Mouse (Mus musculus) lung, adult 18-20 months (tissue): Measurements from ENCODE around the gene Sipa1l1.
"Not testable (repeated sequence)": the region's sequence is repeated elsewhere in the genome, so short reads cannot be mapped to it uniquely, and the experiment has no call there.

Experiments
- DNase-seq, 2 experiments: peaks; one replicate each; pipeline ENCODE4 v3.0.0; 2022; ENCODE audit warnings: mixed read lengths in 2 of 2

Gene Sipa1l1

GRCm38 (mm10) chr12:82178636-82179035 lies 9.5 kb downstream of the Sipa1l1 start:
- no peak for DNase-seq

DNA sequence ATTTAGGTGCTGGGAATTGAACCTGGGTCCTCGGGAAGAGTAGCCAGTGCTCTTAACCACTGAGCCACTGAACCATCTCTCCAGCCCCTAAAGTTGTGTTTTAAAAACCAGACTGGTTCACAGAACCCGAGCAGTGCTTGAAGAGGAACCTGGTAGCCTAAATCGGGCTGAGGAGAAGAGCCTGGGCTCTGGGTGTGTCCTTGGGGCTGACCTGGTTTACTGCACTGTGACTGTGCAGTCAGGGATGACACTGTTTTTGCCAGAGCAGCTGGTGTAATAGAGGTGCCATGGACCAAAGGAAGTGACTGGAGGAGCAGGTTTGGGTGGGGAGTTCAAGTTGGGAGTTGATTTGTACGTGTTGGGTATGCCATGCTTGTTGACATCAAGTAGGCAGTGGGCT lies 10.5 kb downstream of the Sipa1l1 start:
- no peak for DNase-seq

- not testable (repeated sequence) for DNase-seq
These were observed 17.0 kb downstream of the Sipa1l1 start for GRCm38 (mm10) chr12:82186156-82186555.

DNA sequence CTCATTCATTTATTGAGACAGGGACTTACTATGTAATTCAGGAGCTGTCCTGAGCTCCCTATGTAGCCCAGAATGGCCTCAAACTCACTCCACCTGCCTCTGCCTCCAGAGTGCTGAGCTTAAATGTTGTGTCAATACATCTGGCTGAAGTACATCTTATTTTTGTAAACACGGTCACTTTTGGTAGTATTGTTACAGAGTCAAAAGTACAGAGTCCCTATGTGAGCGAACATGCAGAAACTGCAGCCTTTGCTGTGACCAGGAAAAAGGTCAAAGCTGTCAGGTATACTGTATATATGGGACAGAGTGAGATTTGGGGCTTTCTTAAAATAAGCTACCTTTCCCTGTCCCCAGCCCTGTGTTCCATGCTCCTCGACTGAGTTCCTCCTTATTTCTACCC lies 17.6 kb downstream of the Sipa1l1 start:
- no peak for DNase-seq

- peak; percentile 33 to 60 for DNase-seq
These were observed 18.2 kb downstream of the Sipa1l1 start for GRCm38 (mm10) chr12:82187178-82187839.

DNA sequence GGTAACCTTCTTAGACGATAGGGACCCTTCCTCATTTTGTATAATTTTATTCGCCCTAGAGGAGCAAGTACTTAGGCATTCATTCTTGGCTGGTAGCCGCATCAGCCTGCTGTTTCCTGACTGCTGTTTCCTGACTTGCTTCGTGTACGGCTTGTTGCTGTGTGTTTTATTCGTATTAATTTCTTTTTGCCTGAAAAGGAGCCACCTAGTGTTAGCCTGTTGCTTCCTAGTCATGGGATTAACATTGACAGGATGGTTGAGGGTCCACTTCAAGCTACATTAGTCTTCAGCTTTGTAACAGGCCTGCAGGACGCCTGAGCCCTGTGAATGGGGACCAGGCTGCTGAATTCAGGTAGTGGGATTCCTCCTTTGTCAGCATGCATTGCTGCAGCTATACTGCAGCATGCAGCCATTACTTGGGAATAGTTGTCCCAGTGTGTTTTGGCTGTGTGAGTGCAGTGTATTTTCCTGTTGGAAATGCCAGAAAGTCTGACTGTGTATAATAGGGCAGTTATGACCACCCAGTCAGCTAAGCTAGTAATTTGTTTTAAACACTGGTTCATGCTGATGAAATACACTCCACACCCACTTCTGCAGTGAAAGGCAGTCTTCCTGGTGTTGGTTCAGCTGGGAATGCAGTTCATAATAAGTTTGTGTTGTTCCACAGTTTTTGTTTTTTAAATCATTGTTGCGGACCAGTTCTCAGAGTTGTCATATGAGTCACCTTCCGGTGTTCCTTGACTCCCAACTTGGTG lies 19.4 kb downstream of the Sipa1l1 start:
- DNase-seq: peak in 1 of 2 experiments; percentile 21

DNA sequence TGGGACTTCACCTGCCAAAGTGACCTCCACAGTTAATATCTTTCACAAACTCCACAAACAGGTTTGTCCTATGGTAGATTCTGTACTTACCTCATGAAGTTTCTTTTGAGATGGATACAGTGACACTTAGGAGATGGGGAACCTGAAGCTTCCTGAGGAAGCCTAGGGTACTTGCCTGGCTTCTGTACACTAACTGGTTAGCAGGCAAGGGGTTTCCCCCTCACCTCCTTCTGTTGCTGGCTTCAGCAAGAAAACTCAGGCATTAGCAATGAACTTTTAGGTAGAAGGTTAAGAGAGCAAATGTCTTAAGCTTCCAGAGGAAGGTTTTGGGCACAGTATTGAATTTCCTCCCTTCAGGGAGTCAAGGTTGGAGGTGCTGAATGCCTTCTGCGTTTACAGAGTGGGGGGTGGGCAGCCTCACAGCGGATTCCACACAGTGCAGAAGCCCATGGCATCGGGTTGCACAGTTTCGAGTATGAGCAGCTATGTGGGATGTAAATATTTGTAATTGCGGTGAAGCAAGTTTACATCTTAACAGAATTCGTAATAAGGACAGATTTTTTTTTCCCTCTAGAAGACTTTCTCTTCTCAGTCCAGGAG lies 20.1 kb downstream of the Sipa1l1 start:
- DNase-seq: peak; percentile 33 to 51

DNA sequence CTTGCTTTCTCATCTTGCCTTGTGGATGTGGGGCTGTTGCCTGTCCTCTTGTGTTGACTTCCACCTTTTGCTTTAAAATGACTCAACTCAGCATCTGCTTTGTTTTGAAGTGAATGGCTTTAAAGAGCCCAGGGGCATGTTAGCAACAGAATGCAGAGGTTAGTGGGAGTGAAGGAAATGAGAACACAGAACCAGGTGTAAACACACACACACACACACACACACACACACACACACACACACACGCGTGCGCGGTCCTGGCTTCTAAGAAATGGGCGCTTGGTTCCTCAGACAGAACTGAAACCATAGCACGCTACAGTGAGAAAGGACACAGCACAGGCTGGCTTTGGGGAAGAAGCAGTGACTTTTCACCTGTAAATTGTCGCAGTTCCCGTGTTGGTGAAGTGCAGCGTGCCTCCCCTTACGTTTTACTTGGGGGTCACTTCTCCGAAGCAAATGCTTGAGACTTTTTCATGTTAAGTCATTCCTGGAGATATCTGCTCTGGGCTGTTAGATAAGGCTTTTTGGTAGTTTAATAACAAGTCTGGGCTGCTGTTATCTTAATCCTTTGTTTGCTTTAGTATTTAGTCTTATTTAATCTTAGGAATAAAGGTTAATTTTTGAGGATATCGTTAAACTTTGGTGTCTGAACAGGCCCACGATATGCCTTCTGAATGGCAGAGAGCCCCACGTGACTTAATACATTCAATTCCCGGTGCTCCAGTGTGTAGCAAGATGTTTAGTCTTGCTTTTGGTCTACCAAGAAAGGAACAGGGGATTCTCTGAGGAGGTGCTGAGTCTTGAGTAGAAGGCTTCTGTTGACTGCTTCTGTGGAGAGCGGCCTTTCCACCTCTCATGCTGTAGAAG lies 20.8 kb downstream of the Sipa1l1 start:
- DNase-seq: peak; percentile 28 to 34

DNA sequence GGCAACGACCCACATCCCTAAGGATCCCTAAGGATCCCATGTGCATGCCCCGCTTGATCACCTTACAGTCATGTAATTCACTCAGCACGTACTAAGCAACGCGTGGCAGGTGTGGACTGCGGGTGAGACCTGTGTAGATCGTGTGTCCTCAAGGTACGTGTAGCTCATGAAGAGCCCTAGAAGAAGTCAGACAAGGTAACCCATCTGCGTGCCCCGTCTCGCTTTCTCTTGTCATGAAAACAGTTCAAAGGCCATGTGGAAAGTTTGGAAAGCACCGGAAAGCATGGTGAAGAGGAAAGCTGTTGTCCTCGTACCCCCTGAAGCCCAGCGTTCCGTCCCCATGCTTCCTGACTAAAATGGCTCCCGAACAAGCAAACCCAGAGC lies 21.5 kb downstream of the Sipa1l1 start:
- no peak for DNase-seq

GRCm38 (mm10) chr12:82191686-82192085 lies 22.6 kb downstream of the Sipa1l1 start:
- DNase-seq: no peak

- peak; percentile 32 to 63 for DNase-seq
These were observed 23.5 kb downstream of the Sipa1l1 start for GRCm38 (mm10) chr12:82192641-82193054.

DNA sequence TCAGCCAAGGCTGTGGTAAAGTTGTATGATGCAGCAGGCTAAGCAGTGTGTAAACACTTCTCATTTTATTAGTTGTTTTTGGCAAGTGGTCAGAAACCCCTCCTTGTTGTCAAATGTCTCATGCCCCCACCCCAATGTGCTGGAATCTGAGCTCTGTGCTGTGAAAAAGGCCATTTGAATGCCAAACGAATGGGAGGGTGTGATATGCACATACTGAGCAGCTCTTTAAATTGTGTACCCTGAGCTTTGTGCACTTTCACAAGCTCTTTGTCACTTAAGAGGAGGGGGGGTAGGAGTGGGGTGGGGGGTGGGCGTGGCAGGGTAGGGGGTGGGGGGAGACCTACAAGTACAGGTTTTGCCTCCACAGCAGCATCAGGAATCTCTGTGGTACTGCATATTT lies 24.4 kb downstream of the Sipa1l1 start:
- DNase-seq: no peak

GRCm38 (mm10) chr12:82194919-82195318 lies 25.8 kb downstream of the Sipa1l1 start:
- DNase-seq: peak; percentile 33

DNA sequence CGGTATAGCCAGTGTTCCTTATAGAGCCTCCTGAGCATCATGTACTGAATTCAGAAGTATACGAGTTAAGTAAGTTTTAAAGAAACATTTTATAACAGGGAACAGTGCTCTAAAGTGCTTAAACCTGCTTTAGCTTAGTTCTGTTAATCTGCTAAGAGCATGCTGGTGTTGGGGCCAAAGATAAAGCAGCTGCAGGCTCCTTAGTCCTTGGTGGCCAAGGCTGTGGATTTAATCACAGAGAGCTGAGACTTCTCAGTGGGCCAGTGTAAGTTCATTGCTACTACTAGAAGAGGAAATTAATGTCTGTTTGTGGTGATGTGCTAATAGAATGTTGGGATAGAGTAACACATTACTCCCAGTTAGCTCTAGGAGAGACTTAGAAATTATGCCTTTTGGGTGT lies 27.1 kb downstream of the Sipa1l1 start:
- no peak for DNase-seq

DNA sequence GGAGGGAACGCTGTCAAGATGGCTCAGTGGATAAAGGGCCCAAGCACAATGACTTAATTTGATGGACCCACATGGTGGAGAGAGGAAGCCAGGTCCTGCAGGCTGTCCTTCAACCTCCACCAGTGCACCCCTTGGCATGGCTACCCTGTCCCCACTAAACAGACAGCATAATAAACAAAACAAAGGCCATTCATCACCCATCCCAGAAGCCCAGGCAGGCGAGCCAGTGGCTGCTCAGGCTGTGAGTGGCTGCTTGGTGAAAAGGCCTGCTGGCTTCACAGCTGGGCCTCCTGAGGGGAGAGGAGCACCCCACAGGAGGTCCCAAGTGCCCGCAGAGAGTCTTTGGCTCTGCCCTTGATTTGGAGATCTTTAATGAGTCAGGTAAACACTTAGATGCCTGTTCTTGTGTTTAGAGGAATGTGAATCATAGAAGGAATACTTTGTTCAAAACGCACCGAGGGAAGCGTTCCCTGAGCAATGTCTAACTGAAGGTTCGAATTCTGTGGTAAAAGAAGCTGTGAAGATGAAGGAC lies 27.6 kb downstream of the Sipa1l1 start:
- DNase-seq: peak; percentile 33 to 55

- peak in 1 of 2 experiments; percentile 43 for DNase-seq
These were observed 28.1 kb downstream of the Sipa1l1 start for GRCm38 (mm10) chr12:82197207-82197606.

DNA sequence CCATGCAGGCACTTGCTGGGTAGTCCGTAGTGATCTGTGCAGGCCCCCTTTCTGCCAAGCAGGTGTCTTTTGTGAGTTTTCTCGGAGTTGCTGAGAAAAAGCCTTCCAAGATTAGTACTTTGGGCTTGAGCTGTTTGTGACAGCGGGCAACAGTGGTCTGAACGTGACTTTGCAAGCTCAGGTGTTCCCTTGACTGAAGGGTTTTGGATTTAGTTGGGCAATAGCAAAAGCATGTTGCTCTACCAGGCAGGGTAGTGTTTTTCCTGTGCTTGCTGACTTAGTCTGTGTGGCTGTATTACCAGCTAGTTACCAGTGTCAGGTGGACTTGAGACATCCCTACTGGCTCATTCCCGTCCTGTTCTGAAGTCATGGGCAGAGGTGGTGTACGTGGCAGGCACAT lies 30.2 kb downstream of the Sipa1l1 start:
- peak in 1 of 2 experiments; percentile 44 for DNase-seq

DNA sequence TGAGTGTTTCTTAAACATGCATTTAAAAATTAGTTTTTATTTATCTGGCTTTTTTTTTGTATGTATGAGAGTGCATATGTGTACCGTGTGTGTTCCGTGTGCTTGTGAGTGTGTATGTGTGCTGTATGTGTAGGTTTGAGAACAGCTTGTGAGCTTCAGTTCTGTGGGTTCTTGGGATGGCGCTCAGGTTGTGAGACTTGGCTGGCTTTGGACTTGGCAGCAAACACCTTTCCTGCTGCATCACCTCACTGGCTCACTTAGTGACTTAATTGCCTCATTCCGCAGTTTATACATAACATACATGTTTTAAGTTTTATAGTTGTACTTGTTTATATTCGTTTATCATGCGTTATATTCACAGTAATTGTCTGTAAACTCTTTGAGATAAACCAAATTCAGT lies 35.0 kb downstream of the Sipa1l1 start:
- no peak for DNase-seq

GRCm38 (mm10) chr12:82206857-82207647 lies 37.9 kb downstream of the Sipa1l1 start:
- no peak for DNase-seq

DNA sequence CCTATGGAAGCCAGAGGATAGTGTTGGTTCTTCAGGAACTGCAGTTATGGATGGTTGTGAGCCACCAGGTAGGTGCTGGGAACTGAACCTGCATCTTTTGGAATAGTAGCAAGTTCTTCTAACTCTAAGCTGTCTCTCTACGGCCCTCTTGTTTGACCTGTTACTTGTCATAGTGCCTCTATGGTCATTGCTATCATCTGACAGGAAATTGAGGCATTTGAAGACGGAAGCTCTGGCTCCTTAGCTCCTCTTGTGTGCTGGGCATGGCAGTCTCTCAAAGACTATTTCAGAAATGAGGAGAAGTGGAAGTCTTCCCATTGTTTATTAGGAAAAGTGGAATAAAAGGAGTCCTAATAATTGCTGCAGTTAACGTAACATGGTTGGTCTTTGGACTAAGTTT lies 38.9 kb downstream of the Sipa1l1 start:
- DNase-seq: no peak

GRCm38 (mm10) chr12:82208611-82209010 lies 39.5 kb downstream of the Sipa1l1 start:
- no peak for DNase-seq

DNA sequence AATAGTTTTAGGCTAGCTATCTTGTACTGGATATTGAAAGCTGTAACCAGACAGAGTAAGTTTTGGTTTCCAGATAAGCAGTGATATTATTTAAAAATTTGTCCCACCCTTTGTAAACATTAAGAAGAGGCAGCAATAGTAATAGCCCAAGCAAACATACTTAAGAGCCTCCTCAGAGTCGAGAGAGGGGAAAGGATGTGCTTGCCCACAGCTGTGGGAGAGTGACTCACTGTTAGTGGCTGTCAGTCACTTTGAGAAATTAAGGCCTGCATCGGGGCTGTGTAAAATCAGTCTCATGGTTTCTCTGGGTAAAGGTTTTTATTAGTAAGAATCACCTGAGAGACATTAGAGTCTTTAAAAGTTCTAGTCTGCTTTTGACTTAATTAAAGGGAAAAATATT lies 40.6 kb downstream of the Sipa1l1 start:
- DNase-seq: peak in 1 of 2 experiments; percentile 42
